Mouse (Mus musculus) heart, adult 11 months (tissue): ENCODE results near the gene Klhl7.

Experiments used
- DNase-seq: peaks from one replicate; pipeline ENCODE4 v3.0.0; 2022

The Klhl7 gene

DNA sequence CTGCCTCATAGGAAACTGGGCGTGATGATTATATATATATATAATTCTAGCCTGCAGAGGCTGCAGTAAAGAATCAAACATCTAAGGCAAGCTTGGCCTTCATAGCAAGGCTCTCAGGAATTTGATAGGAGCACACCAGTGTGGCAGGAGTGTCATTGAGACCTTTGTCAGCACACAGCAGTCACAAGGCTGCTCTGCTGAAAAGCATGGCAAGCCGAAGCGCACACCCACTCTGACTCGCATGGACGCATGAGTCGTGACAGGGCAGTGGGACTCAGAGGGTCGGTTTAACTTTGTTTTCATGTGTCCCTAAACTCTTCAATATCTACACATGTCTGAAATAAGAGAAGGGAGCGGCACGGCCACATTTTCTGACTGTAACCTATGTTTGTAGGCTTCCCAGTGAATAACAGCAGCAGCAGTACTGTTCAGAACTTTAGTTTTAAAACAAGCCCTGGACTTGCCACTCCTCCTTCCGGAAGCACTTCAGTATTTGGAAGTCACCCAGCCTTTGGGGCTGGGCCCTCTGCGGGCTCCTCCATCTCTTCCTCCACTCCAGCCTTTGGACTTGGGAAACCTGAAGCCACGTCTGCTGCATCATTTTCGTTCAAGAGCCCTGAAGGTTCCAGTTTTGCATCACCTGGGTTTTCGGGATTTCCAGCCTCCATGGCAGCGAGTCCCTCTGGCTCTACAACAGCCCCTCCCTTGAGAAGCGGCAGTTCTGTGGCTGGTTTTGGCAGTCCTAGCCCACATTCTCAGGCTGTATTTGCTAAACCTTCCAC, 81.3 kb downstream of the Klhl7 start:
- DNase-seq: peak; percentile 89

DNA sequence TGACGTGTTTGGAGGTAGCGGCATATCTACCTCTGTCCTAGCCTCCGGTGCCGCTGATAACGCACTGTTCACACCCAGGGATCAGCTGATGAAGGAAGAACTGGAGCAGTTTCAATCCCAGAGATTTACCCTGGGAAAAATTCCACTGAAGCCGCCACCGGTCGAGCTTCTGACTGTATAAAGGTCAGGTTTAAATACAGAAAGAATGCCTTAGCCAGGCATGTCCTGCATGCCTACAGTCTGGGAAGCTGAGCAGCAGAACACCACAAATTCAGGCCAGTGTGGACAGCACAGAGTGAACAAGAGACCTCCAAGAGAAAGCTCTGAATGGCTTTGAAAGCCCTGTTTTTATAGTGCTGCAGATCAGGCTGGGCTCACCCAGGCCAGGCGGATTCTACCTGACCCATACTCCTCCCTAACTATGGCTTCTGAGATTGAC, 81.9 kb downstream of the Klhl7 start:
- peak; percentile 91 for DNase-seq

DNA sequence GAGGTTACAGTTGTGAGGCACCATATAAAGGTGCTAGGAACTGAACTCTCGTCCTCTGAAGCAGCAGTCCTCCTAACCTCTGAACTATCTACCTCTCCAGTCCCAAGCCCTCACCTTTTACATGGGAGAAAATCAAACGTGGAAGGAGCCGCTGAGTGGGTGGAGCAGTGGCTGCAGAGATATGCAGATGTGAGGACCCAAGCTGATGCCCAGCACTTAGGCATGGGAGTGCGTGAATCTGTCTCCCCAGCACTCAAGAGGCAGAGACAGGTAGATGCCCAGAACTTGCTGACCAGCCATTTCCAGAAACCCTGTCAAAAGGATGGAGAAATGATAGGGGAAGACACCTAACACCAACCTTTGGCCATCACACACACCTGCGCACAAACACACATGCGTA, 82.7 kb downstream of the Klhl7 start:
- DNase-seq: peak; percentile 61

DNA sequence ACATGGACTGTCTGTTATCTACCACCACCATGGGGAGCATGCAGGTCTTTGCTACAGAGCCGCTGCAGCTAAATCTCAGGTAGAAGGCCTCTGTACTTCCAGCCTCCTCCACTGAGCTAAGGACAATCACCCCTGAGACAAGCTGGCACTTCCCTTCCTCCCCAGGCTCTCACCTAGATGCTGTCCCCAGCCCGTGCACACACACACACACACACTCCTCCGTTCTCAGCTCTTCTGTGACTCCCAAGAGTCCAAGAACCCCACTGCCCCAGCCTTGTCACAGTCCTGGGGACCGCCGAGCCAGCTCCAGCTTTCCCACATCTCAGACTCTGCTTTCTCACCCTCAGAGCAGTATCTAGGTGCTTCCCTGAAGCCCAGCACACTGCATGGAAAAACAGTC, 83.6 kb downstream of the Klhl7 start:
- peak; percentile 76 for DNase-seq

DNA sequence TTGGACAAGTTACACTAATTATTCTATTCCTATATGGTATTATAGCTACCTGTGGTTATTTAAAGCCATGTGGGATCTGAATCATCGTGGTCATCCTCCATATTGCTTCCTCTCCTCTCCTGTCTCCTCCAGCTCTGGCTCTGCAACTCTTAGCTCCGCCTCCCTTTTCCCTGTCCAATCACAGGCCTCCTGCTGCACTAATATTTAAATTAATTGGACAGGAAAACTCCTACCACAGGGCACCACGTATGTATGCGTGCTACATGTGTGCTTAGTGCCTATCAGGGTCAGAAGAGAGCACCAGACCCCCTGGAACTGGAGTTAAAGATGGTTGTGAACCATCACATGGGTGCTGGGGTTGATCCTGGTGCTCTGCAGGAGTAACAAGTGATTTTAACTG, 88.1 kb downstream of the Klhl7 start:
- DNase-seq: peak; percentile 68

DNA sequence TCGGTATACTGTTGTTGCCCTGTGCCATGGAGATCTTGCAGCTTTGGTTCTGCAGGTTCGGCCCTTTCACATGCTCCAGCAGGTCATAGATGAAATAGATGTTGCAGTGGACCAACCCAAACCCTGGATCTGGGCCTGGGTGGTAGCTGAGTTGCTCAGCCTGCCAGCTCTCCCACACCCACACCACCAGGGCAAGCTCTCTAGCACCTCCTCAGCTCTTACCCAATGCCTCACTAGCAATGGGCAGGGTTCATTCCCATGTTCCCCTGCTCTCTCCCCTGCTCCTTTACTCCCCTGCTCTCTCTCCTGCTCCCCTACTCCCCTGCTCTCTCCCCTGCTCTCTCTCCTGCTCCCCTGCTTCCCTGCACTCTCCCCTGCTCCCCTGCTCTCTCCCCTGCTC, 91.4 kb downstream of the Klhl7 start:
- peak; percentile 40 for DNase-seq

DNA sequence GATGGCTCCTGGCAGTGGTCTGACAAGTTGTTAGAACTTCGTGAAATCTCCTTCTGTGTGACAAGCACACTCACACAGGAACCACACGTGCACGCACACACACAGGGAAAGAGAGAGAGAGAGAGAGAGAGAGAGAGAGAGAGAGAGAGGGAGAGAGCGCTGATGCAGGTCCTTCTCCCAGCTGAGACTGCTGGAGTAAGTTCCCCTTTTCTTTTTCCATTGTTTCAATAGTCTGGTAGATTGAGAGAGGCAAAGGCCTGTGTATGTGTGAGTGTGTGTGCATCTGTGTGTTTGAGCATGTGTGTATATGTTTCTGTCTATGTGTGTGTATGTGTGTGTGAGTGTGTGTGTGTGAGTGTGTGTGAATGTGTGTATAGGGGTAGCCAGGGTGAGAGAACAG, 100.6 kb downstream of the Klhl7 start:
- peak; percentile 16 for DNase-seq

DNA sequence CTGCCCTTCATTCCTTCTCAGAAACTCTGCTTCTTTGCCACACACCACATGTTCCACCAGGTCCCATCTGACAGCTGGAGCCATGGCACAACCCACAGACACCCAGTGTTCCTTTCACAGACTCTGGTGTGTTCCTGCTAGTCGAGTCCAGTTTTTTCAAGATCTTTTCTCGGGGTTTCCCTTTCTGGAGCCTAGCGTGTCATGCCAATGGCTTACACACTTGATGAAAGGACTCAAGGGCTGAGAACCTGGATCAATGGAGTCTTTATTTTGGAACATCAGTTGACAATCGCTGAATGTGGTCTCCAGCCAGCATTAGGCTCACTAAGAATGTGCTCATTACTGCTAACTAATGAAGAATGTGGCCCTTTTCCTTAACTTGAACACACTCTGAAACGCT, 102.1 kb downstream of the Klhl7 start:
- DNase-seq: peak; percentile 82

DNA sequence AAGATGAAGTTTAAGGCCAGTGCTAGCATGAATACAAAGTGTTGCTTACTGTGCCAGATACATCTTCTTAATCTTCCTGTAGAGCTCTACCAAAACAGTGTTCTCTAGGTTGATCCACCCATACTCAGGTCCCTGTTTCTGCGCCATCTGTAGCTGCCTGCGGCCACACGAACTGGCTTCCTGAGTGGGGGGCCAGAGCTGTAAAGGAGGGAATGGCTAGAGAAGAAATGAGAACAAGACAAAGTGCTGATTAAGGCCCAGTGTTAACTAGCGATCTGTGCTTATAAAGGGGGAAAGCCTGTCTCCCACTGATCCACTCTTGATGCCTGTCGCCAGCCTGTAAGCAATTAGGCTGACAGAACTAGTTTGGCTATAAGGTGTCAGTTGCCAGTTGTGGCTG, 102.9 kb downstream of the Klhl7 start:
- DNase-seq: peak; percentile 56

DNA sequence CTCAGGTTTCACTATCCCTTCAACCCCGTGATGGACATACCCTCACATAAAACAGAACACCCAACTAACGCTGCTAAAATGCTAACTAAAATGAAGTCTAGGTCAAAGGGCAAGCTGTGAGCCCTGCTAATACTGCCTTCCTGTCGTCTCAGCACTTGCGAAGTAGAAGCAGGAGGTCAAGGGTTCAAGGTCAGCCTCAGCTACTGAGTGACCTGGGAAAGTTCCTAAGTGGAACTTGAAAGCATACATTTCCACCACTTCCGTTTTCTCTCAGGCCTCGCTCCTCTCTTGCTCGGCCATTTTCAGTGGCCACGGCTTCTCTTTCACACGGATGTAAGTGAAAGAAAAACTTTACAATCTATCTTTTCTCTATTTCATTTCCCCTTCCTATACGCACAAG, 107.6 kb downstream of the Klhl7 start:
- no peak for DNase-seq

DNA sequence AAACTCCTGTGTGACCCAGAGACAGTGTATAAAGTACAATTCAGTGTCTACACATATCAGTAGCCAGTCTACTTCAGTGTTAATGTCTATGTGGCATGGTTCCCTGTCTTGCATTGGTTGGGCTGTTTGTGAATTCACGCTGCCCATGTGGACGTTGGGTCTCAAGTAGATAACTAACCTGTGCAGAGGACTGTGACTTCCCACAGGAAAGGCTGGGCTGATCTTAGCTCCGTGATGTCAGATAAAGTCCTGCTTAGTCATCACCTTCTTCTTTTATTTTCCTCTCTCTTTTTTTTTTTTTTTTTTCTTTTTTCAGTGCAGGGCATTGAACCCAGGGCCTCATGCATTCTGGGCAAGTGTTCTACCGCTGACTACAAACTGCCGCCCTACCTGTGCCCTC, 108.1 kb downstream of the Klhl7 start:
- no peak for DNase-seq
